Mouse (Mus musculus) E14TG2a.4 (cell line): ENCODE data around the gene Gm13695.
"Not testable (repeated sequence)": the region's sequence is repeated elsewhere in the genome, so short reads cannot be mapped to it uniquely, and the experiment has no call there.

ENCODE experiments used
- CTCF ChIP-seq: conservative IDR thresholded peaks from 2 replicates; pipeline ENCODE4 v1.5.1; 2014; ENCODE audit warnings: low read length
- POU5F1 ChIP-seq: IDR thresholded peaks from 2 replicates; pipeline ENCODE4 v1.6.1; 2014; ENCODE audit warnings: low read length, borderline replicate concordance

GRCm38 (mm10) chr2:83994526-83994925 lies 27.4 kb downstream of the Gm13695 start:
- not testable (repeated sequence) for TF ChIP-seq CTCF, POU5F1
